Mouse (Mus musculus) liver, adult 2 months (tissue): ENCODE measurements around the gene Paqr4. TPM values are rescaled to one million over a fixed set of nuclear protein-coding genes. Genes with fewer than 3 reads are reported as not detected.
A peak's percentile ranks its signal among the peaks of the same experiment; 100 is the strongest.

ENCODE experiments used
- DNase-seq: peaks from one replicate; pipeline ENCODE4 v3.0.0-alpha.2; 2011; ENCODE audit warnings: low read depth, low spot score; ENCODE audit errors: extremely low read depth
- H3K27ac ChIP-seq: fragments of 200-500 bp; replicated peaks from 2 replicates; pipeline ENCODE4 v1.5.1; 2012; ENCODE audit warnings: low read depth, mild to moderate bottlenecking, control low read depth, inconsistent platforms, low read length; ENCODE audit not compliant: insufficient read depth
- H3K27me3 ChIP-seq: fragments of 200-500 bp; 2 replicates; pipeline ENCODE4 v1.6.1; 2012; ENCODE audit warnings: mild to moderate bottlenecking, moderate library complexity, low read length, inconsistent platforms; ENCODE audit not compliant: control insufficient read depth, insufficient read depth
- H3K36me3 ChIP-seq: fragments of 200-500 bp; 2 replicates; pipeline ENCODE4 v1.6.1; 2012; ENCODE audit warnings: low read length, inconsistent platforms; ENCODE audit not compliant: control insufficient read depth, insufficient read depth
- H3K4me1 ChIP-seq: fragments of 200-500 bp; 2 replicates; pipeline ENCODE4 v1.6.1; 2011; ENCODE audit warnings: low read length; ENCODE audit not compliant: control insufficient read depth, insufficient read depth
- H3K4me3 ChIP-seq: fragments of 200-500 bp; 2 replicates; pipeline ENCODE4 v1.5.1; 2011; ENCODE audit warnings: low read depth, mild to moderate bottlenecking, control low read depth, low read length, moderate library complexity; ENCODE audit not compliant: insufficient read depth
- H3K79me2 ChIP-seq: fragments of 200-500 bp; 2 replicates; pipeline ENCODE4 v1.6.1; 2012; ENCODE audit warnings: inconsistent platforms, mild to moderate bottlenecking, low read length, moderate library complexity; ENCODE audit not compliant: control insufficient read depth, insufficient read depth
- H3K9ac ChIP-seq: fragments of 200-500 bp; 2 replicates; pipeline ENCODE4 v1.6.1; 2012; ENCODE audit warnings: low read depth, mild to moderate bottlenecking, control low read depth, inconsistent platforms, low read length
- CTCF ChIP-seq: fragments of 200-500 bp; IDR thresholded peaks from 2 replicates; pipeline ENCODE4 v1.5.1; 2011; ENCODE audit warnings: low read depth, low read length, control low read depth
- POLR2A ChIP-seq: fragments of 200-500 bp; IDR thresholded peaks from 2 replicates; pipeline ENCODE4 v1.6.1; 2011; ENCODE audit warnings: low read length, control low read depth; ENCODE audit not compliant: insufficient read depth; ENCODE audit errors: extremely low read depth
- WGBS: fragments of 180-500 bp; shearing (Covaris S2); methylation state at CpG from one replicate; pipeline ENCODE4 v1.1.7; 2018; 5-methylcytosine and 5-hydroxymethylcytosine counted together
- polyA plus RNA-seq: library from polyadenylated mRNA; depleted of rRNA; stranded (reverse); fragments of >200 nt; gene quantifications from 2 replicates; pipeline ENCODE4 v1.2.3, GENCODE M21; 2012
- total RNA-seq: library from RNA; depleted of rRNA; stranded (reverse); fragments of >200 nt; gene quantifications from 2 replicates; pipeline ENCODE4 v1.2.3, GENCODE M21; 2014

The Paqr4 gene
- total and polyA plus RNA-seq, 2 experiments, result 1.6 to 3.7 TPM

DNA sequence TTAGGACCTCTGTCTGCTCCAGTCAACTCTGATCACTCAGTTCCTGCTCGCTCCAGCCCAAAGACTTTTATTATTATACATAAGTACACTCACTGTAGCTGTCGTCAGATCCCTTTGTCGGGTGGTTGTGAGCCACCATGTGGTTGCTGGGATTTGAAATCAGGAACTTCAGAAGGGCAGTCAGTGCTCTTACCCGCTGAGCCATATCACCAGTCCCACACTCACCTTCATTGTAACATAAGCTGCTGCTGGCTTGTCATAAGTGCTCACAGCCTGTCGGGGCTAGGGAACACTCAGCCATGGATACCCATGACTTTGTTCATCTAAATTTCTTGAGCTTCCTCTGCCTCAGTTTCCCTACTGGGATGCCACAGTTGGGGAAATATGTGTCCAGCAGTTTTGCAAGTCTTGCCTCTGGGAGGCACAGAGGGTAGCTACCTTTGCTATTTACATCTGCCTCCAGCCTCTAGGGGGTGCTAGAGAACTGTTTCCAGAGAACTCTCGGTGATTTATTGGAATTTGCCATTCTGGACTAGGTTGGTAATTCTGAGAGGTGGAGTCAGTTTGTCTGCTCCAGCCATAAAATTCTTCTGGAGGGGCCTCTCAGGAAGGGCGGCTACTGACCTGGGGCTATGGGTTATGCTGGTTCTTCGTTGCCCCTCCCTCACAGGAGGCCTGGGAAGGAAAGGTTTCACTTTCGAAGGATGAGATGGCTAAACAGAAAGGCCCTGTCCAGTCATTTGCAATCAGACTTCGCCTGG, 8.1 kb upstream of the Paqr4 start:
- peak overlapping the region; percentile 27; the same call in 1 of the 2 replicates for H3K4me3 ChIP-seq
- peak overlapping the region; percentile 61 for H3K9ac ChIP-seq
- no peaks in the 10 kb centered on the region for H3K4me1 ChIP-seq
- peak; percentile 73 for DNase-seq
- H3K27me3 ChIP-seq, result 0 out of 2 replicates have a peak, but pooled peaks cover 19% of the 10 kb centered on the region
- H3K79me2 ChIP-seq, result no peaks in the 10 kb centered on the region
- TF ChIP-seq CTCF (peak; percentile 50), POLR2A (no peak)
- 21% methylated on average over 10 of the region's 10 CpGs for WGBS
- H3K27ac ChIP-seq, result peak overlapping the region; percentile 21; the same call in 1 of the 2 replicates
- H3K36me3 ChIP-seq, result no peaks in the 10 kb centered on the region

DNA sequence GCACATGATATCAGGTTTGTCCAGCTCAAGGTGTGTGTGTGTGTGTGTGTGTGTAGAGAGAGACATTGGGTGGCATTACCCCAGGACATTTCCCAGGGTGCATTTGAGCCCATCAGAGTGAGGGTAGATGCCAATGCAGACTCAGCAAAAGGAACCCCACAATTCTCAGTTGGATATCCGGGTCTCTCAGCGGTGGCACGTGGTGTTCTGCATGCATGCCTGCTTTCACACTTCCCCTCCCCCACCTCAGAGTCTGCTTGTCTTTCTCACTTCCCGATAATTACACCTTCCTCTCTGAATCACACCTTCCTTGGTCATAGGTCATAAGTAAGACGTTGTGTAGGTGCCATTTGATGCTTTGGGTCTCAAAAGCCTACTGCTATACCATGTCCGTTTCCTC, 7.4 kb upstream of the Paqr4 start:
- TF ChIP-seq CTCF, result no peak
- Histone ChIP-seq H3K9ac (no peak overlapping the region), H3K4me3 (no peak overlapping the region), H3K27ac (no peak overlapping the region), H3K4me1 (no peaks in the 10 kb centered on the region), H3K79me2 (no peaks in the 10 kb centered on the region), H3K36me3 (no peaks in the 10 kb centered on the region), H3K27me3 (peaks cover 22% of the 10 kb centered on the region; the same call in 1 of the 2 replicates)
- DNase-seq, result no peak
- 26% methylated on average over 6 of the region's 6 CpGs for WGBS

- H3K36me3 ChIP-seq, result no peaks in the 10 kb centered on the region
- H3K79me2 ChIP-seq, result no peaks in the 10 kb centered on the region
- H3K9ac ChIP-seq, result no peak overlapping the region
- no peaks in the 10 kb centered on the region for H3K4me1 ChIP-seq
- no peak overlapping the region for H3K27ac ChIP-seq
- peaks cover 24% of the 10 kb centered on the region for H3K27me3 ChIP-seq
- TF ChIP-seq CTCF (no peak), POLR2A (no peak)
- H3K4me3 ChIP-seq, result no peak overlapping the region
- 90% methylated on average over 3 of the region's 3 CpGs for WGBS
- DNase-seq, result no peak
Observed at GRCm38 (mm10) chr17:23747471-23747870, 6.8 kb upstream of the Paqr4 start.

- H3K27ac ChIP-seq, result no peak overlapping the region
- no peaks in the 10 kb centered on the region for H3K36me3 ChIP-seq
- no peaks in the 10 kb centered on the region for H3K79me2 ChIP-seq
- TF ChIP-seq POLR2A (no peak), CTCF (no peak)
- 83% methylated on average over 3 of the region's 3 CpGs for WGBS
- no peaks in the 10 kb centered on the region for H3K4me1 ChIP-seq
- no peak for DNase-seq
- no peak overlapping the region for H3K9ac ChIP-seq
- H3K27me3 ChIP-seq, result peaks cover 31% of the 10 kb centered on the region
- H3K4me3 ChIP-seq, result no peak overlapping the region
Observed at GRCm38 (mm10) chr17:23746767-23747166, 6.1 kb upstream of the Paqr4 start.

GRCm38 (mm10) chr17:23746311-23746710, 5.6 kb upstream of the Paqr4 start:
- TF ChIP-seq CTCF (no peak), POLR2A (no peak)
- no peaks in the 10 kb centered on the region for H3K36me3 ChIP-seq
- 29% methylated on average over 12 of the region's 12 CpGs for WGBS
- H3K4me3 ChIP-seq, result no peak overlapping the region
- H3K9ac ChIP-seq, result no peak overlapping the region
- no peak for DNase-seq
- peaks cover 34% of the 10 kb centered on the region for H3K27me3 ChIP-seq
- H3K4me1 ChIP-seq, result no peaks in the 10 kb centered on the region
- H3K27ac ChIP-seq, result no peak overlapping the region
- H3K79me2 ChIP-seq, result no peaks in the 10 kb centered on the region
